Mouse (Mus musculus) cerebellum, adult 2 months (tissue): ENCODE data around the gene Lrmda.

Experiments
- CTCF ChIP-seq: fragments of 200-500 bp; IDR thresholded peaks from 2 replicates; pipeline ENCODE4 v1.5.1; 2011; ENCODE audit warnings: low read depth, mild to moderate bottlenecking, control low read depth, low read length, moderate library complexity, borderline replicate concordance; ENCODE audit not compliant: insufficient read depth
- POLR2A ChIP-seq: fragments of 200-500 bp; IDR thresholded peaks from 2 replicates; pipeline ENCODE4 v1.6.1; 2011; ENCODE audit warnings: low read length, control low read depth, borderline replicate concordance; ENCODE audit not compliant: insufficient read depth

GRCm38 (mm10) chr14:22168795-22169568 lies 149.5 kb downstream of the Lrmda start:
- TF ChIP-seq CTCF (no peak), POLR2A (no peak)
